Mouse (Mus musculus) liver, embryonic 14.5 days (tissue): ENCODE results near the gene Ces1e.

Experiments used
- CTCF ChIP-seq: IDR thresholded peaks from 2 replicates; pipeline ENCODE4 v1.5.1; 2016; ENCODE audit warnings: antibody characterized with exemption, low read depth, control low read depth
- EP300 ChIP-seq: IDR thresholded peaks from 2 replicates; pipeline ENCODE4 v1.6.1; 2016; ENCODE audit warnings: antibody characterized with exemption, low read depth

DNA sequence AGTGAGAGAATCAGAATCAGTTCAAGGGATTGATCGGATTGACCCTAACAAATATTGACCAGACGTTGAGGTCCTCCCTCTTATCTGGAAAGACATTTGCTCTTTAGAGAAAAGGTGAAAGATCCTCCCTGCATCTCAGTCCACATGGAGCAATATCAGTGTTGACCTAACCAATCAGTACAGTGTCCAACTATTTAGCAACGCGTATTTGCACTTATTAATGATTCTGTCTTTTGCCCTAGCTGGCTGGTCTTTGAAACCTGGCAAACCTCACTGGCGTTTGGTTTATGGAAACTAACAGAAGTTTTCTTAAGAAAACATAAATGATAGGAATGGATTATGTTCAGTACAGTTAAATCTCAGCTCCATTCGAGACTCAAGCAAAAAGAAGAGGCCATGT is 4.6 kb upstream of the Ces1e start:
- TF ChIP-seq CTCF: no peak
- no peak for TF ChIP-seq EP300
